Comparison of ENCODE assay signal across 13 mouse cellular contexts in genomic region chr10:117941266-117941651, GRCm38 (mm10).
DNase-seq lines count a peak whose midpoint lies in the region; ATAC-seq and TF ChIP-seq lines count a peak whose summit lies in the region.
"Had no signal": no experiment of that assay in that cellular context is flagged by ENCODE, and none has a peak within 500 bp of the region (broad histone marks: within the 10 kb centered on the region; RNA-seq: fewer than 3 reads in every experiment).

No protein-coding gene starts in this region.

- DNase-seq in heart, adult 11 months: no peak
- DNase-seq in lung, embryonic 14.5 days: no peak
- no peak for DNase-seq in lung, postnatal 4 days
- DNase-seq in ovary, postnatal 36 days (ENCODE audit: low spot score): no peak
- DNase-seq in adrenal gland, adult 8-10 months: no peak
- DNase-seq: gastrocnemius, postnatal 14 days; right cerebral cortex, postnatal 4 days; thymus, adult 2 months had no signal

- no peak overlapping the region for H3ac ChIP-seq in myocyte (ENCODE audit: control insufficient read depth, insufficient read length)

- peak overlapping the region; percentile 71 for H3K27ac ChIP-seq in heart, embryonic 15.5 days
- peak overlapping the region; percentile 30; the same call in 1 of the 2 replicates for H3K27ac ChIP-seq in lung, embryonic 14.5 days (ENCODE audit: low read depth)
- H3K27ac ChIP-seq in intestine, embryonic 16.5 days (ENCODE audit: low read length): no peak overlapping the region
- H3K27ac ChIP-seq: liver, embryonic 14.5 days; neural tube, embryonic 12.5 days had no signal

- H3K4me2 ChIP-seq in heart, embryonic 15.5 days: peak overlapping the region; percentile 49
- peak overlapping the region; percentile 36; the same call in 1 of the 2 replicates for H3K4me2 ChIP-seq in lung, embryonic 14.5 days
- peak overlapping the region; percentile 27; the same call in 1 of the 2 replicates for H3K4me2 ChIP-seq in intestine, embryonic 16.5 days (ENCODE audit: low read depth, low read length)
- peak overlapping the region; percentile 49 for H3K4me2 ChIP-seq in myocyte (ENCODE audit: low read depth)
- H3K4me2 ChIP-seq: neural tube, embryonic 12.5 days had no signal

- ATAC-seq in heart, embryonic 15.5 days (replicated peaks; ENCODE audit: insufficient number of reproducible peaks, insufficient read depth, low FRiP score, low read depth): no peak
- ATAC-seq in lung, embryonic 14.5 days (ENCODE audit: insufficient read depth): no peak
- no peak for ATAC-seq in intestine, embryonic 16.5 days

- TF ChIP-seq POLR2A in myocyte (IDR thresholded peaks at IDR 0.05; ENCODE audit: insufficient read length, low read depth): no peak

- no peak for TF ChIP-seq CTCF in lung, embryonic 14.5 days (IDR thresholded peaks at IDR 0.05; ENCODE audit: low read depth)

- no peaks in the 10 kb centered on the region for H3K9me3 ChIP-seq in heart, embryonic 15.5 days (replicated peaks)
- H3K9me3 ChIP-seq in lung, embryonic 14.5 days (ENCODE audit: low read depth, low read length): no peaks in the 10 kb centered on the region
- H3K9me3 ChIP-seq in intestine, embryonic 16.5 days (ENCODE audit: control insufficient read depth, low read length): no peaks in the 10 kb centered on the region
- H3K9me3 ChIP-seq: neural tube, embryonic 12.5 days had no signal

- H3K36me3 ChIP-seq in heart, embryonic 15.5 days: no peaks in the 10 kb centered on the region
- H3K36me3 ChIP-seq in lung, embryonic 14.5 days (ENCODE audit: insufficient read depth): no peaks in the 10 kb centered on the region
- no peaks in the 10 kb centered on the region for H3K36me3 ChIP-seq in intestine, embryonic 16.5 days (ENCODE audit: control insufficient read depth, insufficient read depth, low read length)
- no peaks in the 10 kb centered on the region for H3K36me3 ChIP-seq in myocyte (ENCODE audit: control insufficient read depth, insufficient read depth)
- H3K36me3 ChIP-seq: neural tube, embryonic 12.5 days had no signal

- H3K27me3 ChIP-seq in heart, embryonic 15.5 days: no peaks in the 10 kb centered on the region
- no peaks in the 10 kb centered on the region for H3K27me3 ChIP-seq in lung, embryonic 14.5 days (ENCODE audit: insufficient read depth, low read length)
- H3K27me3 ChIP-seq in intestine, embryonic 16.5 days (replicated peaks; ENCODE audit: control insufficient read depth, insufficient read depth, low read length): no peaks in the 10 kb centered on the region
- no peaks in the 10 kb centered on the region for H3K27me3 ChIP-seq in myocyte (ENCODE audit: control insufficient read depth, insufficient read depth, insufficient read length)
- H3K27me3 ChIP-seq: neural tube, embryonic 12.5 days had no signal

- 56% methylated on average over 3 of the region's 3 CpGs for WGBS in heart, embryonic 15.5 days
- WGBS in lung, embryonic 14.5 days: 36% methylated on average over 3 of the region's 3 CpGs
- WGBS in intestine, embryonic 16.5 days: 54% methylated on average over 3 of the region's 3 CpGs

- H3K4me1 ChIP-seq in heart, embryonic 15.5 days (replicated peaks): peaks cover 30% of the 10 kb centered on the region
- peaks cover 7% of the 10 kb centered on the region; the same call in 1 of the 2 replicates for H3K4me1 ChIP-seq in lung, embryonic 14.5 days (ENCODE audit: insufficient read depth)
- H3K4me1 ChIP-seq in intestine, embryonic 16.5 days (ENCODE audit: control insufficient read depth, insufficient read depth, low read length): no peaks in the 10 kb centered on the region

- H3K9ac ChIP-seq in heart, embryonic 15.5 days: no peak overlapping the region
- H3K9ac ChIP-seq in lung, embryonic 14.5 days: no peak overlapping the region
- no peak overlapping the region for H3K9ac ChIP-seq in intestine, embryonic 16.5 days (ENCODE audit: low read depth, low read length)
- H3K9ac ChIP-seq: liver, embryonic 14.5 days; neural tube, embryonic 12.5 days had no signal

- no peaks in the 10 kb centered on the region for H3K79me2 ChIP-seq in myocyte (ENCODE audit: control insufficient read depth, insufficient read depth)

- H3K4me3 ChIP-seq in heart, embryonic 15.5 days: no peak overlapping the region
- H3K4me3 ChIP-seq in lung, embryonic 14.5 days (ENCODE audit: low read depth, low read length): no peak overlapping the region
- no peak overlapping the region for H3K4me3 ChIP-seq in intestine, embryonic 16.5 days (ENCODE audit: low read length)
- H3K4me3 ChIP-seq in myocyte: no peak overlapping the region
- H3K4me3 ChIP-seq: neural tube, embryonic 12.5 days had no signal

TF ChIP-seq in myocyte, 11 proteins besides CTCF, POLR2A, EP300 and RAD21:
- no peak for TF ChIP-seq SRF (IDR thresholded peaks at IDR 0.05; ENCODE audit: control insufficient read depth, insufficient read length, low read depth)
- TF ChIP-seq MYOD1 (IDR thresholded peaks at IDR 0.05; ENCODE audit: control insufficient read depth in 1 of 3, insufficient read length in 2 of 3, low read depth in 2 of 3): no peak
- TF ChIP-seq MYOG (IDR thresholded peaks at IDR 0.05; ENCODE audit: control insufficient read depth in 1 of 3, insufficient read depth in 1 of 3, insufficient read length in 2 of 3, low read depth in 2 of 3): no peak
- TF ChIP-seq TCF3 (IDR thresholded peaks at IDR 0.05; ENCODE audit: insufficient read length, low read depth): no peak
- no peak for TF ChIP-seq REST (IDR thresholded peaks at IDR 0.05; ENCODE audit: insufficient read depth, insufficient read length)
- no peak for TF ChIP-seq USF1 (IDR thresholded peaks at IDR 0.05; ENCODE audit: low read depth)
- TF ChIP-seq MAX (IDR thresholded peaks at IDR 0.05; ENCODE audit: low read depth): no peak
- TF ChIP-seq POLR2AphosphoS2 (IDR thresholded peaks at IDR 0.05; ENCODE audit: insufficient read length, low read depth): no peak
- TF ChIP-seq E2F4 (IDR thresholded peaks at IDR 0.05; ENCODE audit: insufficient read depth): no peak
TF ChIP-seq in myocyte: peak in this region for 0.
